Mouse (Mus musculus): ENCODE results near the gene Klhl30. TPM values are rescaled to one million over a fixed set of nuclear protein-coding genes. Genes with fewer than 3 reads are reported as not detected.

Klhl30 gene
- polyA plus RNA-seq, 1 experiment, result 0.22 TPM

DNA sequence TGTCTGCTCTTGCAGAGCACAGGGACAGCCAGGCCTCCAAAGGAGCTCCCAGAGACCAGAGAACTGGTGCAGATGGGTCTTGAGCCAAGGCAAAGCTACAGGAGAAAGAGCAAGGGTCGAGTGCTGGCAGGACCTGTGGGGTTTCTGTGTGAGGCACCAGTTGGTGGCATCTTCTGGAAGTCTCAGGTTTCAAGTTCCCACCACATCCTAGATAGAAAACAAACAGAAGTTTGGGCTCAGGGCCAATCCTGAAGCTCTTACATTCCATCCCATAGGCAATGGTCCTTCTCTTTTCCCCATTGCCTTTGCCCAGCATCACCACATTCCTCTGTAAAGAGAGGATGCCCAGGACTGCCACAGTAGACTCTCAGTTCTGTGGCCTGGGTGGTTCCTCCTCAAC, 54.2 kb downstream of the Klhl30 start:
- TF ChIP-seq POLR2A (IDR thresholded peaks at IDR 0.05; ENCODE audit: borderline replicate concordance, extremely low read depth, insufficient read depth, insufficient read length, poor library complexity, severe bottlenecking), result no peak
- no peak for TF ChIP-seq CTCF (IDR thresholded peaks at IDR 0.05; ENCODE audit: borderline replicate concordance, extremely low read depth, insufficient read depth, insufficient read length)
- no peak for DNase-seq (ENCODE audit: low read depth)

DNA sequence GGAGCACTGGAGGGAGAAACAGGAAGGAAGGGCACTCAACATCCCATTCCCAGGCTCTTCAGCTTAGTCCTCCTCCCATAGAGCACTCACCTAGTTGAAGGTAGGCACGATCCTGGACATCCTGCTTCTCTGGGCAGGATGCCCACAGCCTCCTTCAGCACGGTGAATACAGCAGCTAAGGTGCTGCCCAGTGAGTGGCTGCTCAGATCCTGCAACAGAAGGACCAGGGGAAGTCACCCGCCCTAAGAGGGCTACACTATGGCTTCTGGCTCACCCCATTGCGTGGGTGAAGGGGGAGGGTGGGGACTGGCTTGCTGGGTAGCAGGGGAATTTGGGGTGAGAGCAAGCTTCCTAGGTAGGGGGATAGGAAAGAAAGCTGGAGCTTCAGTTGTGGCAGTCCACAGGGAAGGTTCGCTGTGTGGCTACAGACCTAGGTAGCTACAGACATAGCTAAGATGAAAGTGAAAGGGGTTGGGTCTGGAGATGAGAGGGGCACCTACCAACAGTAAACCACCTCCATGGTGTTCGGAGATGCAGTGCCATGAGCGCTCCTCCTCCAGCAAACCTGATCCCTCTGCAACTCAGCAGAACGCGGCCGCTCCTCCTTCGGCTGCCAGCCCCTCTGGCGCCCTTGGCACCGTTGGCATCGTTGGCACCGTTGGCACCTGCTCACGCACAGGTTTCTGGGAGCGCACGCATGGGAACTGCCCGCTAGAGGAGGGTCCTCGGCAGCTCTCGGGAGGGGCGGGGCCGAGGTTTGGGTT, 54.8 kb downstream of the Klhl30 start:
- peak; percentile 51 for DNase-seq (ENCODE audit: low read depth)
- TF ChIP-seq CTCF (IDR thresholded peaks at IDR 0.05; ENCODE audit: borderline replicate concordance, extremely low read depth, insufficient read depth, insufficient read length) (no peak), POLR2A (IDR thresholded peaks at IDR 0.05; ENCODE audit: borderline replicate concordance, extremely low read depth, insufficient read depth, insufficient read length, poor library complexity, severe bottlenecking) (no peak)

DNA sequence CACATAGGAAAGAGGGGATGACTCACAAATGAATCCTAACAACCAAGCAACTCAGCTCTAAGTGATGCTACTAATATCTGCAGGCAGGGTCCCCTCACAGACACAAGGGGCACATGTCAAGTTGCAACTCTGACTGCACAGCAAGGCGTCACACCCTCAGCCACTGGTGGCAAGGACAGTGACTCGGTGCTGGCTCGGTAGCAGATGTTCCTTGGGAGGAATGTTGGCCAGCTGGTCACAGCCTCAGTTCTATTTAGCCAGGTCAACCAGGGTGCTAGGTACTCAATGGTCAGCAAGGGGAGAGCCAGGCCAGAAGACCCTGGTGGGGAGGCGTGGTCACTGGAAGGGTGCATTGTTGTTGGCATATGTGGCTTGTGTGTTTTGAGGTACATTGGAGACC, 57.0 kb downstream of the Klhl30 start:
- TF ChIP-seq POLR2A (IDR thresholded peaks at IDR 0.05; ENCODE audit: borderline replicate concordance, extremely low read depth, insufficient read depth, insufficient read length, poor library complexity, severe bottlenecking), result no peak
- TF ChIP-seq CTCF (IDR thresholded peaks at IDR 0.05; ENCODE audit: borderline replicate concordance, extremely low read depth, insufficient read depth, insufficient read length), result no peak

GRCm38 (mm10) chr1:91411631-91412285, 60.9 kb downstream of the Klhl30 start:
- no peak for DNase-seq (ENCODE audit: low read depth)
- TF ChIP-seq POLR2A (IDR thresholded peaks at IDR 0.05; ENCODE audit: borderline replicate concordance, extremely low read depth, insufficient read depth, insufficient read length, poor library complexity, severe bottlenecking) (no peak), CTCF (IDR thresholded peaks at IDR 0.05; ENCODE audit: borderline replicate concordance, extremely low read depth, insufficient read depth, insufficient read length) (no peak)

More for the DNA sequence above, 57.0 kb downstream of the Klhl30 start:
- no peak for DNase-seq (ENCODE audit: low read depth)

Other genes starting within 250 kb of the Klhl30 start
- gene Rbm44, start 205.9 kb upstream of the Klhl30 start, polyA plus RNA-seq (2012; rRNA removed), result 0.19 and 0.26 TPM in 2 replicates
- gene Ramp1, start 171.2 kb upstream of the Klhl30 start, polyA plus RNA-seq (2012; rRNA removed), result 2.6 and 3.8 TPM in 2 replicates
- 45.8 and 58.6 TPM in 2 replicates for gene Ube2f, start 100.7 kb upstream of the Klhl30 start, polyA plus RNA-seq (2012; rRNA removed)
- gene Scly, start 52.7 kb upstream of the Klhl30 start, polyA plus RNA-seq (2012; rRNA removed), result 11.9 and 12.7 TPM in 2 replicates
- gene Espnl, start 28.9 kb upstream of the Klhl30 start, polyA plus RNA-seq (2012; rRNA removed), result 0.08 and 0.10 TPM in 2 replicates
- gene Erfe, start 15.4 kb downstream of the Klhl30 start, polyA plus RNA-seq (2012; rRNA removed), result 0.26 and 0.40 TPM in 2 replicates
- gene Ilkap, start 47.8 kb downstream of the Klhl30 start, polyA plus RNA-seq (2012; rRNA removed), result 118 and 128 TPM in 2 replicates
- gene Hes6, start 63.0 kb downstream of the Klhl30 start, polyA plus RNA-seq (2012; rRNA removed), result 144 and 245 TPM in 2 replicates
- gene Per2, start 108.3 kb downstream of the Klhl30 start, polyA plus RNA-seq (2012; rRNA removed), result 8.9 and 9.4 TPM in 2 replicates
- gene Traf3ip1, start 143.6 kb downstream of the Klhl30 start, polyA plus RNA-seq (2012; rRNA removed), result 18.3 and 20.1 TPM in 2 replicates
- gene Asb1, start 189.5 kb downstream of the Klhl30 start, polyA plus RNA-seq (2012; rRNA removed), result 15.5 and 16.9 TPM in 2 replicates